ENCODE assay signal across 14 mouse cellular contexts in the genomic region with DNA sequence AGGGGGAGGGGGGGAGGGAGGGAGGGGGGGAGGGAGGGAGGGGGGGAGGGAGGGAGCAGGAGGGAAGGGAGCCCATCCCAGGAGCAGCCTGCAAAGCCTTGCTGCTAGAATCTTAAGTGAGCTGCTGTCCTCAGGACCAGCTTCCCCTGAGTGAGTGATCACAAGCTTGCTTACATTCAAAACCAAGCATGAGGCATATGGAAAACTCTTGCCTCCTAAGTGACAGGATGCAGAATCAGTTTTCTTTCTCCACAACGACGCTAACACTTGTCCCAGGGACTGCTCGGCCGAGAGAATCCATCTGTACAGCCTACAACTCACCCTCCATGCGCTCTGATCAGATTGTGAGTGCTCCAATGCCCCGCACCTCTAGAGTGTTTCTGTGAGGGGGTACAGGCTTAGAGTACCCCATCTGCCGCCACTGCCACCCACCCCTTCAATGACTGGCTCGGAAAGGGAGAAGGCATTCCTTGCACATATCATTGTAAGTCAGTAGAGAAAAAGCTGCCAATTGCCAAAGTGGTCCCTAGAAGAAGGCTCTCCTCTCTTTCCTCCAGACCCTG.
A peak's percentile ranks its signal among the peaks of the same experiment; 100 is the strongest.
DNase-seq lines count a peak whose midpoint lies in the region; ATAC-seq and TF ChIP-seq lines count a peak whose summit lies in the region.
"Had no signal": no experiment of that assay in that cellular context is flagged by ENCODE, and none has a peak within 500 bp of the region (broad histone marks: within the 10 kb centered on the region; RNA-seq: fewer than 3 reads in every experiment).

No protein-coding gene starts in this region.

- H3K9ac ChIP-seq in hindbrain, embryonic 14.5 days, result no peak overlapping the region
- H3K9ac ChIP-seq in midbrain, embryonic 13.5 days (replicated peaks), result peak overlapping the region; percentile 5; the same call in 1 of the 2 replicates
- no peak overlapping the region for H3K9ac ChIP-seq in midbrain, postnatal 0 days (replicated peaks; ENCODE audit: low read length, poor library complexity, severe bottlenecking)
- H3K9ac ChIP-seq in forebrain, embryonic 16.5 days (replicated peaks; ENCODE audit: low read depth, low read length), result no peak overlapping the region
- H3K9ac ChIP-seq: liver, embryonic 14.5 days had no signal

- no peak overlapping the region for H3K4me3 ChIP-seq in hindbrain, embryonic 10.5 days
- no peak overlapping the region for H3K4me3 ChIP-seq in hindbrain, embryonic 14.5 days (replicated peaks; ENCODE audit: low read length)
- H3K4me3 ChIP-seq in midbrain, embryonic 13.5 days (replicated peaks), result no peak overlapping the region
- no peak overlapping the region for H3K4me3 ChIP-seq in midbrain, postnatal 0 days (ENCODE audit: low read depth, low read length)
- no peak overlapping the region for H3K4me3 ChIP-seq in forebrain, embryonic 16.5 days (replicated peaks; ENCODE audit: low read length)
- H3K4me3 ChIP-seq in olfactory bulb, adult 2 months (ENCODE audit: insufficient read depth, low read depth, low read length), result no peak overlapping the region
- H3K4me3 ChIP-seq: erythroblast, embryonic 14.5 days; myocyte had no signal

- TF ChIP-seq CTCF in midbrain, postnatal 0 days (IDR thresholded peaks at IDR 0.05), result no peak
- no peak for TF ChIP-seq CTCF in olfactory bulb, adult 2 months (IDR thresholded peaks at IDR 0.05; ENCODE audit: insufficient read depth, low read depth, low read length)

- peaks cover 44% of the 10 kb centered on the region for H3K4me1 ChIP-seq in hindbrain, embryonic 10.5 days (replicated peaks)
- H3K4me1 ChIP-seq in hindbrain, embryonic 14.5 days (replicated peaks; ENCODE audit: control insufficient read depth, insufficient read depth, low read length), result peaks cover 14% of the 10 kb centered on the region; the same call in 1 of the 2 replicates
- peaks cover 30% of the 10 kb centered on the region for H3K4me1 ChIP-seq in midbrain, embryonic 13.5 days (replicated peaks)
- peaks cover 4% of the 10 kb centered on the region; the same call in 1 of the 2 replicates for H3K4me1 ChIP-seq in midbrain, postnatal 0 days (ENCODE audit: insufficient read depth, low read length)
- peaks cover 30% of the 10 kb centered on the region for H3K4me1 ChIP-seq in forebrain, embryonic 16.5 days (replicated peaks; ENCODE audit: control insufficient read depth, insufficient read depth, low read length)
- peaks cover 16% of the 10 kb centered on the region for H3K4me1 ChIP-seq in olfactory bulb, adult 2 months (ENCODE audit: control insufficient read depth, insufficient read depth, low read length)

- H3K27me3 ChIP-seq in hindbrain, embryonic 10.5 days (ENCODE audit: insufficient read depth, poor library complexity, severe bottlenecking), result no peaks in the 10 kb centered on the region; the same call in 1 of the 2 replicates
- no peaks in the 10 kb centered on the region for H3K27me3 ChIP-seq in hindbrain, embryonic 14.5 days (ENCODE audit: control insufficient read depth, insufficient read depth, low read length)
- H3K27me3 ChIP-seq in midbrain, embryonic 13.5 days, result no peaks in the 10 kb centered on the region
- H3K27me3 ChIP-seq in midbrain, postnatal 0 days (ENCODE audit: insufficient read depth, low read length), result no peaks in the 10 kb centered on the region
- H3K27me3 ChIP-seq in forebrain, embryonic 16.5 days (replicated peaks; ENCODE audit: control insufficient read depth, insufficient read depth, low read length), result no peaks in the 10 kb centered on the region

- no peak for TF ChIP-seq POLR2A in olfactory bulb, adult 2 months (IDR thresholded peaks at IDR 0.05; ENCODE audit: insufficient read depth, low read depth, low read length)

- ATAC-seq in hindbrain, embryonic 14.5 days (ENCODE audit: low FRiP score), result no peak
- no peak for ATAC-seq in midbrain, embryonic 13.5 days
- ATAC-seq in midbrain, postnatal 0 days (ENCODE audit: low FRiP score), result no peak
- ATAC-seq in forebrain, embryonic 16.5 days, result peak; percentile 57
- ATAC-seq: CD4-positive, CD25-positive, alpha-beta regulatory T cell, adult 4 months; inflammation-experienced regulatory T-cells, adult 6 months had no signal

- no peaks in the 10 kb centered on the region for H3K9me3 ChIP-seq in hindbrain, embryonic 10.5 days
- H3K9me3 ChIP-seq in hindbrain, embryonic 14.5 days (ENCODE audit: control insufficient read depth, low read length), result no peaks in the 10 kb centered on the region
- no peaks in the 10 kb centered on the region for H3K9me3 ChIP-seq in midbrain, embryonic 13.5 days
- H3K9me3 ChIP-seq in midbrain, postnatal 0 days (ENCODE audit: low read length), result no peaks in the 10 kb centered on the region
- H3K9me3 ChIP-seq in forebrain, embryonic 16.5 days (ENCODE audit: control insufficient read depth, low read length), result no peaks in the 10 kb centered on the region

- no peak overlapping the region for H3K4me2 ChIP-seq in hindbrain, embryonic 14.5 days (replicated peaks)
- no peak overlapping the region for H3K4me2 ChIP-seq in midbrain, embryonic 13.5 days (replicated peaks)
- no peak overlapping the region for H3K4me2 ChIP-seq in midbrain, postnatal 0 days (ENCODE audit: low read depth, low read length, poor library complexity, severe bottlenecking)
- H3K4me2 ChIP-seq in forebrain, embryonic 16.5 days (ENCODE audit: low read length), result peak overlapping the region; percentile 16; the same call in 1 of the 2 replicates

- DNase-seq in hindbrain, embryonic 10.5 days (ENCODE audit: low spot score), result no peak
- no peak for DNase-seq in hindbrain, embryonic 14.5 days (ENCODE audit: low spot score)
- no peak for DNase-seq in midbrain, postnatal 0 days (ENCODE audit: low spot score)
- no peak for DNase-seq in urinary bladder, adult 2 months (ENCODE audit: low spot score)
- DNase-seq: cerebellum, adult 18-20 months; gastrocnemius, postnatal 10 days had no signal

- peak overlapping the region; percentile 62; the same call in 1 of the 2 replicates for H3K27ac ChIP-seq in hindbrain, embryonic 10.5 days
- no peak overlapping the region for H3K27ac ChIP-seq in hindbrain, embryonic 14.5 days
- H3K27ac ChIP-seq in midbrain, embryonic 13.5 days, result no peak overlapping the region
- no peak overlapping the region for H3K27ac ChIP-seq in midbrain, postnatal 0 days (ENCODE audit: low read depth, low read length)
- peak overlapping the region; percentile 90 for H3K27ac ChIP-seq in forebrain, embryonic 16.5 days (ENCODE audit: low read length)
- H3K27ac ChIP-seq in olfactory bulb, adult 2 months (ENCODE audit: insufficient read depth, low read depth, low read length), result peak overlapping the region; percentile 67; the same call in 1 of the 2 replicates
- H3K27ac ChIP-seq: liver, embryonic 14.5 days had no signal

- no peaks in the 10 kb centered on the region for H3K36me3 ChIP-seq in hindbrain, embryonic 10.5 days
- no peaks in the 10 kb centered on the region for H3K36me3 ChIP-seq in hindbrain, embryonic 14.5 days (replicated peaks; ENCODE audit: control insufficient read depth, insufficient read depth)
- H3K36me3 ChIP-seq in midbrain, embryonic 13.5 days, result no peaks in the 10 kb centered on the region
- H3K36me3 ChIP-seq in midbrain, postnatal 0 days (ENCODE audit: insufficient read depth, low read length), result no peaks in the 10 kb centered on the region
- H3K36me3 ChIP-seq in forebrain, embryonic 16.5 days (ENCODE audit: control insufficient read depth, insufficient read depth), result no peaks in the 10 kb centered on the region

- 74% methylated on average over 8 of the region's 8 CpGs for WGBS in hindbrain, embryonic 10.5 days
- WGBS in hindbrain, embryonic 14.5 days, result 68% methylated on average over 8 of the region's 8 CpGs
- 72% methylated on average over 8 of the region's 8 CpGs for WGBS in midbrain, embryonic 13.5 days
- WGBS in midbrain, postnatal 0 days, result 82% methylated on average over 8 of the region's 8 CpGs
- 30% methylated on average over 8 of the region's 8 CpGs for WGBS in forebrain, embryonic 16.5 days
- WGBS in olfactory bulb, adult 2 months, result 76% methylated on average over 8 of the region's 8 CpGs

Comparison
In these comparisons a context has a peak if more than half of its experiments do, and no peak if none do; other contexts are left out.
1. H3K27ac ChIP-seq: peak in hindbrain, embryonic 10.5 days (single experiment), forebrain, embryonic 16.5 days (single experiment) and olfactory bulb, adult 2 months (single experiment); none in hindbrain, embryonic 14.5 days (single experiment), midbrain, embryonic 13.5 days (single experiment) and midbrain, postnatal 0 days (single experiment).